Mouse (Mus musculus) natural killer cell, adult 2 months (primary cell): ENCODE measurements around the gene Guca1b.

Source experiments
- DNase-seq, 2 experiments: peaks; one replicate each; pipeline ENCODE4 v3.0.0; 2022; ENCODE audit warnings: low spot score in 2 of 2

Guca1b gene

DNA sequence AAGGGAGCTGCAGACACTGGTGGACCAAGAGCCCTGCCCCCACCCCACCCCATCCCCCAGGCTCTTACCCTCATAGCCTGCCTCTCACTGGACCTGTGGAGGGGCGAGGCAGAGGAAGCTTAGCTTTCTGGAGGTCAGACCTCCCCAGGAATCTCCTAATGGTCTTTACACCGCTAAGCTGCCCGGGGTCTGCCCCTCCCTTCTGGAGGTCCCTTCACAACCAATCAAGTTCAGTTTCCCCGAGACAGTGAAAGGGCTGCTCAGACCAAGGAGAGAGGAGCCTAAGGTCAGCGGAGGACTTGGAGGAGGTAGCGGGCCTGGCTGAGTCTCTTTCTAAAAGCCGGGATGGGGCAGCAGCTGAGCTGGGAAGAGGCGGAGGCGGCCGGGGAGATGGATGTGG is at the start of gene Guca1b:
Gene Guca1b, plus strand, starts transcription at position 249 of the 400 bp plus-strand sequence.
- no peak for DNase-seq

DNA sequence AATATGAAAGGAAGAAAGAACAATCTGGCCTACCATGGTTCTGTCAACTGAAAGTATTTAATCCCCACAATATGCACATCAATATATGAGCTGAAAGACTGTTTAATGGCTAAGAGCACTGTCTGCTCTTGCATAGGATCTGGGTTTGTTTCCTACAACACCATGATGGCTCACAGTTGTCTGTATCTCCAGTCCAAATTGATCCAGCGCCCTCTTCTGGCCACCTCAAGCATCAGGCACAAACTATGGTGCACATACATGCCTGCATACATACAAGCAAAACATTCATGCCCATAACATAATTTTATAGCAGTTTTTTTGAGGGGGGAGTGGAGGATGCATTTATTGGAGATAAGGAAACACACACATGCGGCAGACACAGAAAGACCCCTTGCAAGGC is 42.1 kb upstream of the Guca1b start:
- DNase-seq: no peak

GRCm38 (mm10) chr17:47349721-47350319 is 35.4 kb upstream of the Guca1b start:
- DNase-seq: no peak

- DNase-seq: peak; percentile 38 to 58
These were observed 25.2 kb upstream of the Guca1b start for GRCm38 (mm10) chr17:47359964-47360363.

GRCm38 (mm10) chr17:47361343-47361742 is 23.9 kb upstream of the Guca1b start:
- no peak for DNase-seq

GRCm38 (mm10) chr17:47368401-47369086 is 16.6 kb upstream of the Guca1b start, which contains the start of gene Mrps10:
Gene Mrps10 (plus strand): TSS chr17:47368887.
- DNase-seq: peak; percentile 75 to 82

DNA sequence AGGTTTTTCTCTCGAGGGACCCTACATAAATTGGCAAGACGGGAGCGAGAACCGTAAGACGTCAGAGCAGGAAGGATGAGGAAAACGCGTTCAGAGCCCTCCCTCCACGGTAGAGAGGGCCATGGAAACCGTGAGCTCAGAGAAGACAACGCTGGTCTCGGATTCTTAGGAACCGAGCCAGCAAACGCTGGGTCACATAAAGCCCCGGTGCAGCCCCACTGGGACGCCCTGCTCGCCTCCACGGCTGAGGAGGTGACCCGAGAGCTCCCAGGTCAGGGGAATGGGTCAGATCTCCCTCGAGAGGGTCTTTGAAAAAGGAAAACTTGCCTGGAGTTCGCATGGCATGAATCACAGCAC is 16.1 kb upstream of the Guca1b start:
- no peak for DNase-seq

- DNase-seq: peak; percentile 58 to 64
These were observed 13.7 kb upstream of the Guca1b start for GRCm38 (mm10) chr17:47371451-47371850.

- no peak for DNase-seq
These were observed 11.2 kb upstream of the Guca1b start for GRCm38 (mm10) chr17:47373991-47374390.

DNA sequence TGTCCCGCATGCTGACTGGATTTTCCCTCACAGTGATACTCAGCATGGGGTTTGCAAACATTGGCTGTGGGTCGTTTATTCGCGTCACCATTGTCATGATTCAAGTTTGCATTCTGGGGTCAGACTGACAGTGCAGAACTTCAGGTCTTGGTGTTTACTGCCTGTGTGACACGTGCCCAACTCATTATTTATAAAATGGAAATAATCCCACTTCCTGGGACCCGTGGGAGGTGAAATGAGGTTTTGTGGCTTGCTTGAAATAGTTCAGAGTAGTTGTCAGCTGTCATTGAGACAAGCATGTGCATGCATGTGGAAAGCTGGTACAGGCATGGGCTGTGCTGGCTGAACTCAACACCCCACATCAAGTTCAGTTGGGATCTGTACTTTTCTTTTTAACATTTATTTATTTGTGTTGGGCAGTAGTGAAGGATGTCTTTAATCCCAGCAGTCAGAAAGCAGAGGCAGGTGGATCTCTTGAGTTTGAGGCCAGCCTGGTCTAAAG is 8.4 kb upstream of the Guca1b start:
- DNase-seq: no peak

- DNase-seq: no peak
These were observed 7.1 kb upstream of the Guca1b start for GRCm38 (mm10) chr17:47378133-47378532.

GRCm38 (mm10) chr17:47381917-47382316 is 3.3 kb upstream of the Guca1b start:
- no peak for DNase-seq

DNA sequence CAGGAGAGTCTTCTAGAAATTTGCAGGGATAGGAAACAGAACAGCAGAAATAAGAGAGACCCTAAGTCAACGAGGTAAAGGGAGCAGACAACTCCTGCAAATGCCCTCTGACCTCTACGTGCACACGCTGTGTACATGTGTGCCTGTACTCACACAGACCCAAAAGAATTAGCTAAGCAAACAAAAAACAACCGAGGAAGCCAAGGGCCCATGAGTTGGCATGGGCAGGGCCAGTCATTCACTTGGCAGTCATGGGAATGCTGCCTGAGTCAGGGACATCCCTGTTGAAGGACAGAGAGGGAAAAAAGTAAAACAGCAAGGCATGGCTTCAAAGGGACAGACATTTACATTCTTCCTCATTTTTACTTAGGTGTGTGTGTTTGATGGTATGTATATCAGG is 1.9 kb upstream of the Guca1b start:
- no peak for DNase-seq

GRCm38 (mm10) chr17:47384064-47384463 is 1.1 kb upstream of the Guca1b start:
- DNase-seq: no peak

DNA sequence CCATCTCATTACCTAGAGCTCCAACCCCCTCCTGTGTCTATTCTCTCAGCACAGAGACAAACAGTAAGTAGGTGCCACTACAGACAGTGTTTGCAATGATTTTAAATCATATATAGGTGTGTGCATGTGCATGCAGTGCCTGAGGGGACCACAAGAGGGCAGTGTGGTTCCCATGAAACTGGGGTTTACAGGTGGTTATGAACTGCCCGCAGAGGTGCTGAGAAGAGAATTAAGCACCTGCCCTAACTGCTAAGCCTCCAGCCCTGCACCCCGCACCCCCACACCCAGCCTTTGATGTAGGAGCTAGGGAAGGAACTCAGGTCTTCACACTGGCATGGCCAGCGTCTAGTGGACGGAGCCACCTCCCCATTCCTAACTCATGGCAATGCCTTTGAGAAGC is 1.5 kb downstream of the Guca1b start:
- DNase-seq: peak; percentile 48 to 61

DNA sequence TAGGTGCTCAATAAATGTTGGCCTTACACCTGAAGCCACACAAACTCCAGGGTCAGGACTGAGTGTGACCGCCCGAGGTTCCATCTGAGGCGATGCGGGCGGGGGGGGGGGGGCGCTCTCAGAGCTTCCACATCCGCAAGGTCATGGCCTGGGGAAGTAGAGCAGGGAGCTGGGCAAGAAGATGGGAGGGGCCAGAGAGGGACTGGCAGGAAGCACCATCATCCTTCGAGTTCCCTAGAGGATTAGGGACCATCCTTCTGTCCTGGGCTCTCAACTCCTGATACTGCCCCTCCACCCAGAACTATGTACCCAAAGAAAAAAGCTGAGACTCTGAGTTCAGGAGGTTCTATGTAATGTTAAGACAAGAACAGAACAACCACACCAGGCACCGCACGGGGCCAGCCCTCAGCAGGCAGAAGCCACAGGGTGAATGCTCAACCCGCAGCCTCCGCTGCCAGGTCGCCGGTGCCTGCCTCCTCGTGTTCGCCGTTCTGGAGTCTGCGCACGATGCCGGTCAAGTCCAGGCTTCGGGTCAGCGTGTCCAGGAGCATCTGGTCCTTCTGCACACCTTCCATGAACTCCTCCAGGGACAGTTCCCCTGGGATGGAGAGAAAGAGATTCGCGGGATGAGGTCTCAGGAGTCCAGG is 9.2 kb downstream of the Guca1b start:
- DNase-seq: peak; percentile 14 to 21

DNA sequence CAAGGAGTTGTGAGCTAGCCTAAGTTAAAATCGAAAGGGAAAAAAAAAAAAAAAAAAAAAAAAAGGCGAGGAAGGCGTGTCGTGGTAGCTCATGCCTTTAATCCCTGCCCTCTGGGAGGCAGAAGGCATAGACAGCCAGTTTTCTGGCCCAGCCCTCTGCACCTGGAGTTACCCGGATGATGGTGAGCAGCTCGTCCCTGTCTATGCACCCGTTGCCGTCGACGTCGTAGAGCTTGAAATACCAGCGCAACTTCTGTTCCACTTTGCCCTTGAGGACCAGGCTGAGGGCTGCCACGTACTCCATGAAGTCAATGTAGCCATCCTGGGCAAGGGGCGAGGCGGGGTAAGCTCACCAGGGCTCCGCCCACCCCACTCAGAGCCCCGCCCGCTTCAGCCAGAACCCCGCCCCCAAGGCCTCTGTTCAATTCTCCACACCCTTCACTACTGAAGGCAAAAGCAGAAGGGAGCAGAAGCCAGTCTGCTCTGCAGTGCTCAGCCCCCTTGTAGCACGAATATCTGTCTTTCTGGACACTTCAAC is 10.3 kb downstream of the Guca1b start:
- DNase-seq: peak; percentile 34 to 47

DNA sequence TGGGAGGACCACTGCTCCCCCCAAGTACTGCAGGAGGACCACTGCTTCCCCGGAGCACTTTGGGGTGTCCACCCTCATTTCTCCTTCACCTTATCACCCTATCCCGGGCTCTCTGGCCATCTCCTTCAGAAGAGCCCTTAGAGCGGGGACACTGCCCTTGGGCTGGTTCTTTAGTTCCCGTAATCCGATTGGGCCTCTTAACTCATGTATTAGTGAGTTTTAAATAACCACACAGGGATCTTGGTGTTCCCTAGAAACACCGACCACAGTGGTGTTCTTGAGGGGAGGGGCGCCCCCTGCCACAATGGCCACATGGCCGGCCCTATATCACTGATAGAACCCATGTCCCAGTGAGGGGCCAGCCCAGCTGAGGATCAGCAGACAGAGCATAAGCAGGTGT is 13.9 kb downstream of the Guca1b start:
- DNase-seq: no peak

GRCm38 (mm10) chr17:47400451-47400850 is 15.3 kb downstream of the Guca1b start, which contains the start of gene Guca1a:
Gene Guca1a (minus strand): TSS chr17:47400584.
- DNase-seq: no peak

GRCm38 (mm10) chr17:47407717-47408557 is 22.7 kb downstream of the Guca1b start:
- DNase-seq: no peak

GRCm38 (mm10) chr17:47408558-47408898 is 23.3 kb downstream of the Guca1b start:
- peak; percentile 35 to 52 for DNase-seq
